In genomic region chr5:125532545-125533224, GRCm38 (mm10) we compare ENCODE assay signal across 10 mouse cellular contexts. TPM values are rescaled to one million over a fixed set of nuclear protein-coding genes. Genes with fewer than 3 reads are reported as not detected.
DNase-seq lines count a peak whose midpoint lies in the region; ATAC-seq lines count a peak whose summit lies in the region.
"Had no signal": no experiment of that assay in that cellular context is flagged by ENCODE, and none has a peak within 500 bp of the region (broad histone marks: within the 10 kb centered on the region; RNA-seq: fewer than 3 reads in every experiment).

No protein-coding gene starts in this region.

- H3K36me3 ChIP-seq in heart, embryonic 16.5 days (ENCODE audit: control insufficient read depth, insufficient read depth): no peaks in the 10 kb centered on the region
- H3K36me3 ChIP-seq in hindbrain, embryonic 12.5 days: no peaks in the 10 kb centered on the region
- no peaks in the 10 kb centered on the region for H3K36me3 ChIP-seq in midbrain, embryonic 13.5 days

- ATAC-seq in heart, embryonic 16.5 days (replicated peaks; ENCODE audit: extremely low read depth, insufficient read depth, low FRiP score): 0 out of 2 replicates have a peak, but pooled peaks have one; percentile 2
- ATAC-seq in hindbrain, embryonic 12.5 days (ENCODE audit: low FRiP score): 0 out of 2 replicates have a peak, but pooled peaks have one; percentile 2
- ATAC-seq in midbrain, embryonic 13.5 days: peak; percentile 62

- H3K27ac ChIP-seq in heart, embryonic 16.5 days (ENCODE audit: low read length): no peak overlapping the region
- H3K27ac ChIP-seq in hindbrain, embryonic 12.5 days: peak overlapping the region; percentile 48
- H3K27ac ChIP-seq in midbrain, embryonic 13.5 days: peak overlapping the region; percentile 65

- WGBS in heart, embryonic 16.5 days: under 1% methylated on average over 56 of the region's 64 CpGs
- under 1% methylated on average over 62 of the region's 64 CpGs for WGBS in hindbrain, embryonic 12.5 days
- under 1% methylated on average over 63 of the region's 64 CpGs for WGBS in midbrain, embryonic 13.5 days

- peak overlapping the region; percentile 54 for H3K4me3 ChIP-seq in heart, embryonic 16.5 days (ENCODE audit: low read length)
- H3K4me3 ChIP-seq in hindbrain, embryonic 12.5 days: peak overlapping the region; percentile 59
- H3K4me3 ChIP-seq in midbrain, embryonic 13.5 days (replicated peaks): peak overlapping the region; percentile 59

- peak overlapping the region; percentile 42 for H3K9ac ChIP-seq in heart, embryonic 16.5 days (ENCODE audit: low read length)
- peak overlapping the region; percentile 72 for H3K9ac ChIP-seq in hindbrain, embryonic 12.5 days
- peak overlapping the region; percentile 73 for H3K9ac ChIP-seq in midbrain, embryonic 13.5 days (replicated peaks)

- intact Hi-C loops in heart, postnatal 36 days (cut with DNase I): loop anchor here (5.0 kb wide), 1 partner anchor 430 kb away; no protein-coding TSS in a partner anchor

- H3K27me3 ChIP-seq in heart, embryonic 16.5 days (ENCODE audit: control insufficient read depth, insufficient read depth, low read length): peaks cover 82% of the 10 kb centered on the region
- H3K27me3 ChIP-seq in hindbrain, embryonic 12.5 days: peaks cover 75% of the 10 kb centered on the region
- H3K27me3 ChIP-seq in midbrain, embryonic 13.5 days: peaks cover 84% of the 10 kb centered on the region

- no peak for DNase-seq in heart, postnatal 36 days
- peak; percentile 71 for DNase-seq in ZHBTc4 (ENCODE audit: low read depth, low spot score)
- no peak for DNase-seq in urinary bladder, adult 2 months (ENCODE audit: low spot score)
- DNase-seq in B cell, adult 2 months: no peak
- no peak for DNase-seq in cerebellum, adult 9-10 months
- DNase-seq: cerebellum, adult 11 months; kidney, adult 8-10 months had no signal

- peaks cover 4% of the 10 kb centered on the region; the same call in 1 of the 2 replicates for H3K4me1 ChIP-seq in heart, embryonic 16.5 days (ENCODE audit: control insufficient read depth, insufficient read depth, low read length)
- H3K4me1 ChIP-seq in hindbrain, embryonic 12.5 days: peaks cover 35% of the 10 kb centered on the region
- H3K4me1 ChIP-seq in midbrain, embryonic 13.5 days (replicated peaks): peaks cover 34% of the 10 kb centered on the region

- H3K9me3 ChIP-seq in heart, embryonic 16.5 days (replicated peaks; ENCODE audit: control insufficient read depth, low read length): no peaks in the 10 kb centered on the region
- no peaks in the 10 kb centered on the region for H3K9me3 ChIP-seq in hindbrain, embryonic 12.5 days (replicated peaks)
- no peaks in the 10 kb centered on the region for H3K9me3 ChIP-seq in midbrain, embryonic 13.5 days

- H3K4me2 ChIP-seq in heart, embryonic 16.5 days (ENCODE audit: low read depth, low read length): peak overlapping the region; percentile 77
- H3K4me2 ChIP-seq in hindbrain, embryonic 12.5 days (replicated peaks): peak overlapping the region; percentile 97
- peak overlapping the region; percentile 91 for H3K4me2 ChIP-seq in midbrain, embryonic 13.5 days (replicated peaks)

RNA-seq across cellular contexts. Expression of gene Tmem132b, which starts 1.1 kb away (rescaled TPM):
- 0.01 TPM in 1 of 2 replicates, not detected in the other for polyA plus RNA-seq in heart, embryonic 16.5 days (2015; fragmentation: Nextera tagmentation; extraction: Ambion mirVana)
- total RNA-seq in heart, postnatal 36 days (2021): not detected
- polyA plus RNA-seq in hindbrain, embryonic 12.5 days (2016; fragmentation: Nextera tagmentation; extraction: Ambion mirVana): 2.4 and 3.1 TPM in 2 replicates
- polyA plus RNA-seq in midbrain, embryonic 13.5 days (2015; fragmentation: Nextera tagmentation; extraction: Ambion mirVana): 2.5 and 2.7 TPM in 2 replicates
- 0.03 and 0.04 TPM in 2 replicates for polyA plus RNA-seq in urinary bladder, adult 2 months (2012; rRNA removed)

RNA-seq across cellular contexts. Expression of gene Aacs, which starts 57.1 kb away (rescaled TPM):
- polyA plus RNA-seq in heart, embryonic 16.5 days (2015; fragmentation: Nextera tagmentation; extraction: Ambion mirVana): 15.6 and 16.7 TPM in 2 replicates
- 1 to 10 TPM; 3.6 to 4.1 TPM for total RNA-seq in heart, postnatal 36 days (2021)
- 62.2 and 64.4 TPM in 2 replicates for polyA plus RNA-seq in hindbrain, embryonic 12.5 days (2016; fragmentation: Nextera tagmentation; extraction: Ambion mirVana)
- 54.5 and 57.5 TPM in 2 replicates for polyA plus RNA-seq in midbrain, embryonic 13.5 days (2015; fragmentation: Nextera tagmentation; extraction: Ambion mirVana)
- 27.3 and 40.5 TPM in 2 replicates for polyA plus RNA-seq in urinary bladder, adult 2 months (2012; rRNA removed)

Comparison
In these comparisons a context has a peak if more than half of its experiments do, and no peak if none do; other contexts are left out.
1. ATAC-seq: peak in every context shown above with its lines; median percentile 62 in midbrain, embryonic 13.5 days; 2 in heart, embryonic 16.5 days; 2 in hindbrain, embryonic 12.5 days.